Mouse (Mus musculus) embryonic facial prominence, embryonic 11.5 days (tissue): Measurements from ENCODE around the gene Pabpc4. TPM values are rescaled to one million over a fixed set of nuclear protein-coding genes. Genes with fewer than 3 reads are reported as not detected.
A peak's percentile ranks its signal among the peaks of the same experiment; 100 is the strongest.

Experiments used
- ATAC-seq: fragments of 200-750 bp; cut with Nextera tagmentation; replicated peaks from 2 replicates; pipeline ENCODE4 v1.8.0; 2017; ENCODE audit warnings: low read depth; ENCODE audit not compliant: insufficient number of reproducible peaks, low FRiP score, low TSS enrichment
- DNase-seq: peaks from one replicate; pipeline ENCODE4 v3.0.0-alpha.2; 2015; ENCODE audit warnings: low spot score
- H3K27ac ChIP-seq: fragments of 300-500 bp; sonication (generic); replicated peaks from 2 replicates; pipeline ENCODE4 v1.5.1; 2014; ENCODE audit warnings: mild to moderate bottlenecking, low read depth, low read length, control low read depth
- H3K27me3 ChIP-seq: fragments of 300-500 bp; sonication (generic); 2 replicates; pipeline ENCODE4 v1.6.1; 2014; ENCODE audit warnings: mild to moderate bottlenecking, low read length, moderate library complexity, mixed read lengths; ENCODE audit not compliant: control insufficient read depth, insufficient read depth
- H3K36me3 ChIP-seq: fragments of 300-500 bp; sonication (generic); replicated peaks from 2 replicates; pipeline ENCODE4 v1.6.1; 2014; ENCODE audit warnings: low read depth, mild to moderate bottlenecking, low read length, moderate library complexity, mixed read lengths; ENCODE audit not compliant: control insufficient read depth, insufficient read depth
- H3K4me1 ChIP-seq: fragments of 300-500 bp; sonication (generic); 2 replicates; pipeline ENCODE4 v1.6.1; 2014; ENCODE audit warnings: low read length, mixed read lengths; ENCODE audit not compliant: control insufficient read depth, insufficient read depth
- H3K4me2 ChIP-seq: fragments of 300-500 bp; sonication (generic); 2 replicates; pipeline ENCODE4 v1.6.1; 2014; ENCODE audit warnings: low read depth, mild to moderate bottlenecking, control low read depth, low read length, moderate library complexity
- H3K4me3 ChIP-seq: fragments of 300-500 bp; sonication (generic); 2 replicates; pipeline ENCODE4 v1.5.1; 2014; ENCODE audit warnings: low read depth, low read length, control low read depth
- H3K9ac ChIP-seq: fragments of 300-500 bp; sonication (generic); replicated peaks from 2 replicates; pipeline ENCODE4 v1.6.1; 2014; ENCODE audit warnings: mild to moderate bottlenecking, control low read depth, low read length
- H3K9me3 ChIP-seq: fragments of 300-500 bp; sonication (generic); replicated peaks from 2 replicates; pipeline ENCODE4 v1.6.1; 2016; ENCODE audit warnings: mild to moderate bottlenecking, low read length, inconsistent platforms, mixed read lengths; ENCODE audit not compliant: control insufficient read depth
- WGBS: fragments of 180-500 bp; shearing (Covaris S2); extraction: QIAGEN DNeasy Blood & Tissue Kit; methylation state at CpG from one replicate; pipeline ENCODE4 v1.1.7; 2014; 5-methylcytosine and 5-hydroxymethylcytosine counted together
- polyA plus RNA-seq: library from polyadenylated mRNA; unstranded; fragments of >200 nt; fragmentation: Nextera tagmentation; extraction: Ambion mirVana; gene quantifications from 2 replicates; pipeline ENCODE4 v1.2.1, GENCODE M21; 2014

The Pabpc4 gene
- polyA plus RNA-seq, 1 experiment from 2014 or later = 44.0 TPM

- peak overlapping the region; percentile 50 for H3K4me3 ChIP-seq
- no peaks in the 10 kb centered on the region for H3K9me3 ChIP-seq
- DNase-seq (no peak), ATAC-seq (peak; percentile 15)
- peaks cover 33% of the 10 kb centered on the region for H3K27me3 ChIP-seq
- 3% methylated on average over 42 of the region's 43 CpGs for WGBS
- H3K4me1 ChIP-seq = peaks cover 2% of the 10 kb centered on the region; the same call in 1 of the 2 replicates
- H3K36me3 ChIP-seq = no peaks in the 10 kb centered on the region
- H3K27ac ChIP-seq = no peak overlapping the region
- H3K4me2 ChIP-seq = peak overlapping the region; percentile 92
- H3K9ac ChIP-seq = no peak overlapping the region
Measured at GRCm38 (mm10) chr4:123342091-123342641, 80.0 kb downstream of the Pabpc4 start.

GRCm38 (mm10) chr4:123342642-123343470 is 80.7 kb downstream of the Pabpc4 start, which contains the start of gene Bmp8a:
Gene Bmp8a, minus strand, starts transcription at chr4:123343252.
- Histone ChIP-seq H3K9ac (no peak within 1 kb of the TSS; the same call in 1 of the 2 replicates), H3K4me2 (peak within 1 kb of the TSS; percentile 92)
- 1% methylated on average over 64 of the region's 65 CpGs for WGBS

DNA sequence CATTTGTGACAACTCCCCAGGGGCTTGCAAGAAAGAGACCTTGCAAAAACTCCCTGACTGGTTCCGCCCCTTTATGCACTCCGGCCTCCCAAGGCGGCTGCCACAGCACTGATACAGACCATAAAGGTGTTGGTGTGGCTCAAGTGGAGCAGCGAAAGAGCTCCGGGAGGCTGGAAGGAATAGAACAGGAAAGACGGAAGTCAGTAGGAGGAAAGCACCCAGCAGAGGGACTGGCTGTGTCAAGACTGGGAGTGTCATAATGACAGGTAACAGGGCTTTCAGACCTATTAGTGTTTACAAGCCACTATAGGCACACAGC is 81.3 kb downstream of the Pabpc4 start:
- Histone ChIP-seq H3K4me2 (peak overlapping the region; percentile 92), H3K9ac (no peak overlapping the region), H3K4me1 (peaks cover 2% of the 10 kb centered on the region; the same call in 1 of the 2 replicates), H3K27ac (no peak overlapping the region), H3K4me3 (peak overlapping the region; percentile 50; the same call in 1 of the 2 replicates), H3K36me3 (no peaks in the 10 kb centered on the region), H3K27me3 (peaks cover 33% of the 10 kb centered on the region), H3K9me3 (no peaks in the 10 kb centered on the region)
- 8% methylated on average over 6 of the region's 6 CpGs for WGBS
- DNase-seq (no peak), ATAC-seq (no peak)

More at GRCm38 (mm10) chr4:123342642-123343470, 80.7 kb downstream of the Pabpc4 start, which contains the start of gene Bmp8a:
- Histone ChIP-seq H3K27ac (no peak within 1 kb of the TSS), H3K4me3 (peak within 1 kb of the TSS; percentile 50), H3K9me3 (no peaks in the 10 kb centered on the region), H3K4me1 (peaks cover 2% of the 10 kb centered on the region; the same call in 1 of the 2 replicates), H3K27me3 (peaks cover 33% of the 10 kb centered on the region), H3K36me3 (no peaks in the 10 kb centered on the region)
- DNase-seq (peak; percentile 88), ATAC-seq (peak; percentile 89)

Other genes starting within 250 kb of the Pabpc4 start
- 21.6 and 21.9 TPM in 2 replicates for gene Trit1, start 245.8 kb upstream of the Pabpc4 start, polyA plus RNA-seq
- gene Bmp8b, start 157.2 kb upstream of the Pabpc4 start, polyA plus RNA-seq = 0.31 and 0.84 TPM in 2 replicates
- 0.20 TPM in 1 of 2 replicates, not detected in the other for gene Oxct2b, start 146.1 kb upstream of the Pabpc4 start, polyA plus RNA-seq
- gene Ppie, start 122.4 kb upstream of the Pabpc4 start, polyA plus RNA-seq = 129 TPM in 2 replicates
- 0.84 and 1.6 TPM in 2 replicates for gene Hpcal4, start 79.1 kb upstream of the Pabpc4 start, polyA plus RNA-seq
- gene Nt5c1a, start 60.8 kb upstream of the Pabpc4 start, polyA plus RNA-seq = not detected in 2 replicates
- 8.0 and 8.1 TPM in 2 replicates for gene Heyl, start 28.8 kb upstream of the Pabpc4 start, polyA plus RNA-seq
- gene Oxct2a, start 61.3 kb downstream of the Pabpc4 start, polyA plus RNA-seq = not detected in 2 replicates
- 0.24 and 0.39 TPM in 2 replicates for gene Bmp8a, start 80.9 kb downstream of the Pabpc4 start, polyA plus RNA-seq